Mouse (Mus musculus): ENCODE results near the gene Emp1. TPM values are rescaled to one million over a fixed set of nuclear protein-coding genes. Genes with fewer than 3 reads are reported as not detected.

Gene Emp1
- polyA plus RNA-seq (2014; fragmentation: Nextera tagmentation; extraction: Ambion mirVana), result 2.4 and 3.2 TPM in 2 replicates

- no peak for DNase-seq (ENCODE audit: low spot score)
- H3K27ac ChIP-seq (ENCODE audit: low read depth, low read length), result no peak within 1 kb of the TSS
- no peaks in the 10 kb centered on the region for H3K4me1 ChIP-seq (replicated peaks; ENCODE audit: control insufficient read depth, insufficient read depth, low read length)
- H3K9ac ChIP-seq (ENCODE audit: low read length), result no peak within 1 kb of the TSS
- no peaks in the 10 kb centered on the region for H3K36me3 ChIP-seq (ENCODE audit: control insufficient read depth, insufficient read depth, low read length)
- WGBS, result 45% methylated on average over 13 of the region's 13 CpGs
- no peaks in the 10 kb centered on the region for H3K27me3 ChIP-seq (ENCODE audit: control insufficient read depth, insufficient read depth, low read length)
- no peak for ATAC-seq (replicated peaks; ENCODE audit: low FRiP score)
- H3K9me3 ChIP-seq (ENCODE audit: control insufficient read depth, low read length), result no peaks in the 10 kb centered on the region
- no peak within 1 kb of the TSS for H3K4me3 ChIP-seq (ENCODE audit: low read depth, low read length)
- H3K4me2 ChIP-seq (ENCODE audit: low read depth, low read length, severe bottlenecking), result no peak within 1 kb of the TSS
Observed at GRCm38 (mm10) chr6:135362459-135363159, at the start of gene Emp1. TSS of gene Emp1 (plus strand) at chr6:135362545.

- Histone ChIP-seq H3K27me3 (ENCODE audit: control insufficient read depth, insufficient read depth, low read length) (no peaks in the 10 kb centered on the region), H3K4me3 (ENCODE audit: low read depth, low read length) (no peak overlapping the region), H3K9ac (ENCODE audit: low read length) (no peak overlapping the region), H3K36me3 (ENCODE audit: control insufficient read depth, insufficient read depth, low read length) (no peaks in the 10 kb centered on the region), H3K4me1 (replicated peaks; ENCODE audit: control insufficient read depth, insufficient read depth, low read length) (no peaks in the 10 kb centered on the region), H3K4me2 (ENCODE audit: low read depth, low read length, severe bottlenecking) (no peak overlapping the region), H3K27ac (ENCODE audit: low read depth, low read length) (no peak overlapping the region), H3K9me3 (ENCODE audit: control insufficient read depth, low read length) (no peaks in the 10 kb centered on the region)
- DNase-seq (ENCODE audit: low spot score), result no peak
- 83% methylated on average over 9 of the region's 9 CpGs for WGBS
- ATAC-seq (replicated peaks; ENCODE audit: low FRiP score), result no peak
Observed at GRCm38 (mm10) chr6:135313981-135314380, 48.4 kb upstream of the Emp1 start.

- ATAC-seq (replicated peaks; ENCODE audit: low FRiP score) (no peak), DNase-seq (ENCODE audit: low spot score) (no peak)
- Histone ChIP-seq H3K9ac (ENCODE audit: low read length) (no peak overlapping the region), H3K36me3 (ENCODE audit: control insufficient read depth, insufficient read depth, low read length) (no peaks in the 10 kb centered on the region), H3K4me3 (ENCODE audit: low read depth, low read length) (no peak overlapping the region), H3K4me2 (ENCODE audit: low read depth, low read length, severe bottlenecking) (no peak overlapping the region), H3K27me3 (ENCODE audit: control insufficient read depth, insufficient read depth, low read length) (no peaks in the 10 kb centered on the region), H3K27ac (ENCODE audit: low read depth, low read length) (no peak overlapping the region), H3K9me3 (ENCODE audit: control insufficient read depth, low read length) (no peaks in the 10 kb centered on the region), H3K4me1 (replicated peaks; ENCODE audit: control insufficient read depth, insufficient read depth, low read length) (no peaks in the 10 kb centered on the region)
- WGBS, result 88% methylated on average over 2 of the region's 2 CpGs
Observed at GRCm38 (mm10) chr6:135316141-135316540, 46.2 kb upstream of the Emp1 start.

- no peak overlapping the region for H3K9ac ChIP-seq (ENCODE audit: low read length)
- ATAC-seq (replicated peaks; ENCODE audit: low FRiP score) (no peak), DNase-seq (ENCODE audit: low spot score) (no peak)
- no peaks in the 10 kb centered on the region for H3K36me3 ChIP-seq (ENCODE audit: control insufficient read depth, insufficient read depth, low read length)
- no peak overlapping the region for H3K4me3 ChIP-seq (ENCODE audit: low read depth, low read length)
- no peak overlapping the region for H3K4me2 ChIP-seq (ENCODE audit: low read depth, low read length, severe bottlenecking)
- no peaks in the 10 kb centered on the region for H3K9me3 ChIP-seq (ENCODE audit: control insufficient read depth, low read length)
- 90% methylated on average over 5 of the region's 5 CpGs for WGBS
- H3K27ac ChIP-seq (ENCODE audit: low read depth, low read length), result no peak overlapping the region
- no peaks in the 10 kb centered on the region for H3K4me1 ChIP-seq (replicated peaks; ENCODE audit: control insufficient read depth, insufficient read depth, low read length)
- H3K27me3 ChIP-seq (ENCODE audit: control insufficient read depth, insufficient read depth, low read length), result no peaks in the 10 kb centered on the region
Observed at GRCm38 (mm10) chr6:135319431-135319933, 42.9 kb upstream of the Emp1 start.

GRCm38 (mm10) chr6:135322749-135323148, 39.6 kb upstream of the Emp1 start:
- no peak for DNase-seq (ENCODE audit: low spot score)
- ATAC-seq (replicated peaks; ENCODE audit: low FRiP score), result no peak
- no peak overlapping the region for H3K9ac ChIP-seq (ENCODE audit: low read length)
- H3K4me3 ChIP-seq (ENCODE audit: low read depth, low read length), result no peak overlapping the region
- no peaks in the 10 kb centered on the region for H3K27me3 ChIP-seq (ENCODE audit: control insufficient read depth, insufficient read depth, low read length)
- no peaks in the 10 kb centered on the region for H3K4me1 ChIP-seq (replicated peaks; ENCODE audit: control insufficient read depth, insufficient read depth, low read length)
- H3K9me3 ChIP-seq (ENCODE audit: control insufficient read depth, low read length), result no peaks in the 10 kb centered on the region
- 74% methylated on average over 7 of the region's 7 CpGs for WGBS
- H3K27ac ChIP-seq (ENCODE audit: low read depth, low read length), result no peak overlapping the region
- no peaks in the 10 kb centered on the region for H3K36me3 ChIP-seq (ENCODE audit: control insufficient read depth, insufficient read depth, low read length)
- no peak overlapping the region for H3K4me2 ChIP-seq (ENCODE audit: low read depth, low read length, severe bottlenecking)

- 60% methylated on average over 16 of the region's 16 CpGs for WGBS
Observed at GRCm38 (mm10) chr6:135323311-135323982, 38.9 kb upstream of the Emp1 start.

GRCm38 (mm10) chr6:135324111-135324510, 38.2 kb upstream of the Emp1 start:
- no peak overlapping the region for H3K9ac ChIP-seq (ENCODE audit: low read length)
- H3K36me3 ChIP-seq (ENCODE audit: control insufficient read depth, insufficient read depth, low read length), result no peaks in the 10 kb centered on the region
- H3K27ac ChIP-seq (ENCODE audit: low read depth, low read length), result no peak overlapping the region
- DNase-seq (ENCODE audit: low spot score), result no peak
- H3K4me3 ChIP-seq (ENCODE audit: low read depth, low read length), result no peak overlapping the region
- ATAC-seq (replicated peaks; ENCODE audit: low FRiP score), result no peak
- 76% methylated on average over 3 of the region's 3 CpGs for WGBS
- no peaks in the 10 kb centered on the region for H3K9me3 ChIP-seq (ENCODE audit: control insufficient read depth, low read length)
- H3K4me1 ChIP-seq (replicated peaks; ENCODE audit: control insufficient read depth, insufficient read depth, low read length), result no peaks in the 10 kb centered on the region
- no peaks in the 10 kb centered on the region for H3K27me3 ChIP-seq (ENCODE audit: control insufficient read depth, insufficient read depth, low read length)
- no peak overlapping the region for H3K4me2 ChIP-seq (ENCODE audit: low read depth, low read length, severe bottlenecking)

More at GRCm38 (mm10) chr6:135323311-135323982, 38.9 kb upstream of the Emp1 start:
- H3K36me3 ChIP-seq (ENCODE audit: control insufficient read depth, insufficient read depth, low read length), result no peaks in the 10 kb centered on the region
- no peaks in the 10 kb centered on the region for H3K9me3 ChIP-seq (ENCODE audit: control insufficient read depth, low read length)
- no peak overlapping the region for H3K4me2 ChIP-seq (ENCODE audit: low read depth, low read length, severe bottlenecking)
- DNase-seq (ENCODE audit: low spot score) (no peak), ATAC-seq (replicated peaks; ENCODE audit: low FRiP score) (no peak)
- no peaks in the 10 kb centered on the region for H3K4me1 ChIP-seq (replicated peaks; ENCODE audit: control insufficient read depth, insufficient read depth, low read length)
- H3K27ac ChIP-seq (ENCODE audit: low read depth, low read length), result no peak overlapping the region
- no peak overlapping the region for H3K4me3 ChIP-seq (ENCODE audit: low read depth, low read length)
- no peaks in the 10 kb centered on the region for H3K27me3 ChIP-seq (ENCODE audit: control insufficient read depth, insufficient read depth, low read length)
- H3K9ac ChIP-seq (ENCODE audit: low read length), result no peak overlapping the region

- no peak for ATAC-seq (replicated peaks; ENCODE audit: low FRiP score)
- no peak overlapping the region for H3K4me3 ChIP-seq (ENCODE audit: low read depth, low read length)
- no peak overlapping the region for H3K9ac ChIP-seq (ENCODE audit: low read length)
- 89% methylated on average over 9 of the region's 9 CpGs for WGBS
- H3K4me2 ChIP-seq (ENCODE audit: low read depth, low read length, severe bottlenecking), result no peak overlapping the region
- no peaks in the 10 kb centered on the region for H3K36me3 ChIP-seq (ENCODE audit: control insufficient read depth, insufficient read depth, low read length)
- H3K4me1 ChIP-seq (replicated peaks; ENCODE audit: control insufficient read depth, insufficient read depth, low read length), result no peaks in the 10 kb centered on the region
- no peak for DNase-seq (ENCODE audit: low spot score)
- no peaks in the 10 kb centered on the region for H3K9me3 ChIP-seq (ENCODE audit: control insufficient read depth, low read length)
- H3K27ac ChIP-seq (ENCODE audit: low read depth, low read length), result no peak overlapping the region
- no peaks in the 10 kb centered on the region for H3K27me3 ChIP-seq (ENCODE audit: control insufficient read depth, insufficient read depth, low read length)
Observed at GRCm38 (mm10) chr6:135324686-135325300, 37.6 kb upstream of the Emp1 start.
